26 mouse cellular contexts compared by ENCODE assay signal in genomic region chr6:144501439-144501838, GRCm38 (mm10).
DNase-seq lines count a peak whose midpoint lies in the region; ATAC-seq and TF ChIP-seq lines count a peak whose summit lies in the region.
"Had no signal": no experiment of that assay in that cellular context is flagged by ENCODE, and none has a peak within 500 bp of the region (broad histone marks: within the 10 kb centered on the region; RNA-seq: fewer than 3 reads in every experiment).

No protein-coding gene starts in this region.

- 86% methylated on average over 5 of the region's 5 CpGs for WGBS in hindbrain, postnatal 0 days
- WGBS in hindbrain, embryonic 13.5 days: 86% methylated on average over 5 of the region's 5 CpGs
- WGBS in lung, embryonic 14.5 days: 78% methylated on average over 5 of the region's 5 CpGs
- 87% methylated on average over 5 of the region's 5 CpGs for WGBS in intestine, embryonic 15.5 days

- TF ChIP-seq CTCF in hindbrain, postnatal 0 days (IDR thresholded peaks at IDR 0.05; ENCODE audit: low read depth): no peak; the same call in 1 of the 2 replicates
- TF ChIP-seq CTCF in lung, embryonic 14.5 days (IDR thresholded peaks at IDR 0.05; ENCODE audit: low read depth): peak; percentile 36

- no peaks in the 10 kb centered on the region for H3K27me3 ChIP-seq in hindbrain, postnatal 0 days (ENCODE audit: insufficient read depth, low read length)
- H3K27me3 ChIP-seq in hindbrain, embryonic 13.5 days: no peaks in the 10 kb centered on the region
- no peaks in the 10 kb centered on the region for H3K27me3 ChIP-seq in lung, embryonic 14.5 days (ENCODE audit: insufficient read depth, low read length)
- H3K27me3 ChIP-seq in intestine, embryonic 15.5 days (replicated peaks): no peaks in the 10 kb centered on the region
- H3K27me3 ChIP-seq: forebrain, embryonic 15.5 days; heart, embryonic 15.5 days had no signal

- no peaks in the 10 kb centered on the region for H3K36me3 ChIP-seq in hindbrain, postnatal 0 days (ENCODE audit: insufficient read depth, low read length)
- no peaks in the 10 kb centered on the region for H3K36me3 ChIP-seq in hindbrain, embryonic 13.5 days
- H3K36me3 ChIP-seq in lung, embryonic 14.5 days (ENCODE audit: insufficient read depth): no peaks in the 10 kb centered on the region
- no peaks in the 10 kb centered on the region for H3K36me3 ChIP-seq in intestine, embryonic 15.5 days
- H3K36me3 ChIP-seq: embryonic facial prominence, embryonic 10.5 days; forebrain, embryonic 15.5 days; G1E; heart, embryonic 10.5 days; heart, embryonic 15.5 days had no signal

- DNase-seq in hindbrain, postnatal 0 days (ENCODE audit: low spot score): peak; percentile 27
- DNase-seq in lung, embryonic 14.5 days: peak; percentile 61
- DNase-seq in lung, adult 18-20 months: no peak
- peak; percentile 28 for DNase-seq in adipocyte (ENCODE audit: low spot score)
- no peak for DNase-seq in frontal cortex, postnatal 10 days (ENCODE audit: low spot score in 2 of 2)
- DNase-seq: adrenal gland, adult 2 months; adrenal gland, postnatal 25 days; B cell, adult 2 months; cerebellum, adult 2 months; cerebellum, postnatal 10 days; gastrocnemius, postnatal 36 days; heart, adult 11 months; heart, postnatal 14 days had no signal

- H3K9me3 ChIP-seq in hindbrain, postnatal 0 days (ENCODE audit: low read length): no peaks in the 10 kb centered on the region
- no peaks in the 10 kb centered on the region for H3K9me3 ChIP-seq in hindbrain, embryonic 13.5 days
- no peaks in the 10 kb centered on the region; the same call in 1 of the 2 replicates for H3K9me3 ChIP-seq in lung, embryonic 14.5 days (ENCODE audit: low read depth, low read length)
- H3K9me3 ChIP-seq in intestine, embryonic 15.5 days: no peaks in the 10 kb centered on the region
- H3K9me3 ChIP-seq: embryonic facial prominence, embryonic 10.5 days; forebrain, embryonic 15.5 days; heart, embryonic 10.5 days; heart, embryonic 15.5 days had no signal

- no peak overlapping the region for H3K9ac ChIP-seq in hindbrain, postnatal 0 days (replicated peaks; ENCODE audit: low read length)
- no peak overlapping the region for H3K9ac ChIP-seq in hindbrain, embryonic 13.5 days
- no peak overlapping the region for H3K9ac ChIP-seq in lung, embryonic 14.5 days
- H3K9ac ChIP-seq in intestine, embryonic 15.5 days: no peak overlapping the region
- H3K9ac ChIP-seq: forebrain, embryonic 15.5 days; heart, embryonic 15.5 days; hindbrain, embryonic 14.5 days had no signal

- no peak overlapping the region for H3K4me2 ChIP-seq in hindbrain, postnatal 0 days (ENCODE audit: low read depth, low read length)
- H3K4me2 ChIP-seq in hindbrain, embryonic 13.5 days: no peak overlapping the region
- no peak overlapping the region for H3K4me2 ChIP-seq in lung, embryonic 14.5 days
- H3K4me2 ChIP-seq in intestine, embryonic 15.5 days (replicated peaks): no peak overlapping the region
- H3K4me2 ChIP-seq: forebrain, embryonic 15.5 days; heart, embryonic 15.5 days; hindbrain, embryonic 14.5 days had no signal

- H3K4me1 ChIP-seq in hindbrain, postnatal 0 days (ENCODE audit: insufficient read depth, low read length): no peaks in the 10 kb centered on the region
- H3K4me1 ChIP-seq in hindbrain, embryonic 13.5 days (replicated peaks): peaks cover 9% of the 10 kb centered on the region
- 0 out of 2 replicates have a peak, but pooled peaks cover 3% of the 10 kb centered on the region for H3K4me1 ChIP-seq in lung, embryonic 14.5 days (ENCODE audit: insufficient read depth)
- H3K4me1 ChIP-seq in intestine, embryonic 15.5 days (replicated peaks): no peaks in the 10 kb centered on the region
- H3K4me1 ChIP-seq: embryonic facial prominence, embryonic 10.5 days; heart, embryonic 10.5 days; heart, embryonic 15.5 days had no signal

- H3K4me3 ChIP-seq in hindbrain, postnatal 0 days (ENCODE audit: low read length): no peak overlapping the region
- no peak overlapping the region for H3K4me3 ChIP-seq in hindbrain, embryonic 13.5 days
- no peak overlapping the region for H3K4me3 ChIP-seq in lung, embryonic 14.5 days (ENCODE audit: low read depth, low read length)
- H3K4me3 ChIP-seq in intestine, embryonic 15.5 days (replicated peaks): no peak overlapping the region
- H3K4me3 ChIP-seq: embryonic facial prominence, embryonic 10.5 days; erythroblast, embryonic 14.5 days; forebrain, embryonic 10.5 days; forebrain, embryonic 15.5 days; heart, embryonic 10.5 days; heart, embryonic 15.5 days had no signal

- H3K27ac ChIP-seq in hindbrain, postnatal 0 days: no peak overlapping the region
- no peak overlapping the region for H3K27ac ChIP-seq in hindbrain, embryonic 13.5 days
- H3K27ac ChIP-seq in lung, embryonic 14.5 days (ENCODE audit: low read depth): no peak overlapping the region
- H3K27ac ChIP-seq in intestine, embryonic 15.5 days: no peak overlapping the region
- H3K27ac ChIP-seq: embryonic facial prominence, embryonic 10.5 days; forebrain, embryonic 10.5 days; forebrain, embryonic 15.5 days; heart, embryonic 10.5 days; heart, embryonic 15.5 days; hindbrain, embryonic 14.5 days had no signal

- ATAC-seq in hindbrain, postnatal 0 days: no peak
- no peak for ATAC-seq in hindbrain, embryonic 13.5 days (ENCODE audit: low FRiP score)
- no peak for ATAC-seq in lung, embryonic 14.5 days (ENCODE audit: insufficient read depth)
- ATAC-seq in intestine, embryonic 15.5 days: no peak
- ATAC-seq: activated CD4-positive, CD25-positive, alpha-beta regulatory T cell, adult 4 months; CD4-positive, CD25-positive, alpha-beta regulatory T cell, adult 4 months; forebrain, embryonic 15.5 days; intestine, postnatal 0 days had no signal

Comparison
In these comparisons a context has a peak if more than half of its experiments do, and no peak if none do; other contexts are left out.
1. DNase-seq: peak in hindbrain, postnatal 0 days (single experiment), lung, embryonic 14.5 days (single experiment) and adipocyte (single experiment); none in lung, adult 18-20 months (0 of 2) and frontal cortex, postnatal 10 days (0 of 2).